7 mouse cellular contexts compared by ENCODE assay signal in the genomic region with DNA sequence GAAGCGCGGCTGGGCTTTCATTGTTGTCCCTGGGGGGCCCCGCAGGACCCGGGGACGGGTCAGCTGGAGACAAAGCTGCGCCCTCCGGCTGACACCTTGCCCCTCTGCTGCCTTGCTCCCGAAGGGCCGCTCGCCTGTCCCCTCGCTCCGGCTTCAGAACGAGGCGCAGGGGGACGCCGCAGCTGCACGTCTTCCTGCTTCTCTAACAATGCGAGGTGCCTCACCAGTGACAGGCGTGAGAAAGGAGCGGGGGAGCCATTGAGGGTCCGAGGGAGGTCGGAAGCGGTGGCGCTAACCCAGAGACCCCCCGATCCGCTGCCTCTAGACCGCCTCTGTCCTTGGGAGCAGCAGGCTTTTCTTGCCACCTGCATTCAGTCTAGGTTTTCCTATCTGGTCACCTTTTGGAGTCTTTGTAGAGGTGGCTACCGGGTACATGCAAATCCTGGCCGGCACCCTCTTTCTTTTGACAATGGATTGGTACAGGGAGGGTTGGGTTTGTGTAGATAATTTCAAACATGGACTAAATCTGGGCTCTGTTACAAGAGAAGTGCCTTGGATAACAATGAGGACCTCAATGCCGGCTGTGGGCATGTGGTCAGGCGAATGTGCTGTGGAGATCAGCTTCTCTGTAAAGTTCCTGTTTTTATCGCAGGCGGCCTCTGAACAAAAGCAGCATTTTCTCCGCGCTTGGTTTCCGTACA. TPM values are rescaled to one million over a fixed set of nuclear protein-coding genes. Genes with fewer than 3 reads are reported as not detected.
DNase-seq lines count a peak whose midpoint lies in the region; ATAC-seq lines count a peak whose summit lies in the region.

No protein-coding gene starts in this region.

- no peaks in the 10 kb centered on the region for H3K9me3 ChIP-seq in forebrain, embryonic 13.5 days (replicated peaks)
- no peaks in the 10 kb centered on the region for H3K9me3 ChIP-seq in hindbrain, embryonic 10.5 days

- peak overlapping the region; percentile 73 for H3K4me2 ChIP-seq in forebrain, embryonic 13.5 days

- peak overlapping the region; percentile 98 for H3K27ac ChIP-seq in forebrain, embryonic 13.5 days
- peak overlapping the region; percentile 99 for H3K27ac ChIP-seq in hindbrain, embryonic 10.5 days

- peak; percentile 71 for DNase-seq in MN1 (ENCODE audit: low spot score)
- DNase-seq in c-Kit-positive CD71-positive TER-119-positive erythroid progenitor cells, embryonic 14.5 days (ENCODE audit: low spot score), result peak; percentile 31
- DNase-seq in hindbrain, embryonic 10.5 days (ENCODE audit: low spot score), result peak; percentile 85
- peak; percentile 47 to 51 for DNase-seq in layer of hippocampus, postnatal 14 days (ENCODE audit: low spot score in 2 of 2)
- DNase-seq in lung, postnatal 25 days (ENCODE audit: low spot score), result peak; percentile 45
- DNase-seq in retina, postnatal 1 day, result peak; percentile 83

- no peaks in the 10 kb centered on the region for H3K36me3 ChIP-seq in forebrain, embryonic 13.5 days (ENCODE audit: poor library complexity, severe bottlenecking)
- H3K36me3 ChIP-seq in hindbrain, embryonic 10.5 days, result peaks cover 8% of the 10 kb centered on the region; the same call in 1 of the 2 replicates

- peak overlapping the region; percentile 86 for H3K9ac ChIP-seq in forebrain, embryonic 13.5 days

- ATAC-seq in forebrain, embryonic 13.5 days, result peak; percentile 70

- H3K4me3 ChIP-seq in forebrain, embryonic 13.5 days, result peak overlapping the region; percentile 65
- peak overlapping the region; percentile 91 for H3K4me3 ChIP-seq in hindbrain, embryonic 10.5 days

- no peaks in the 10 kb centered on the region for H3K27me3 ChIP-seq in forebrain, embryonic 13.5 days
- H3K27me3 ChIP-seq in hindbrain, embryonic 10.5 days (ENCODE audit: insufficient read depth, poor library complexity, severe bottlenecking), result peaks cover 8% of the 10 kb centered on the region; the same call in 1 of the 2 replicates

- peaks cover 27% of the 10 kb centered on the region for H3K4me1 ChIP-seq in forebrain, embryonic 13.5 days
- peaks cover 34% of the 10 kb centered on the region for H3K4me1 ChIP-seq in hindbrain, embryonic 10.5 days (replicated peaks)

- under 1% methylated on average over 36 of the region's 36 CpGs for WGBS in forebrain, embryonic 13.5 days
- 0% methylated on average over 36 of the region's 36 CpGs for WGBS in hindbrain, embryonic 10.5 days

RNA-seq across cellular contexts. Expression of gene Dip2b, which starts 0.7 kb away (rescaled TPM):
- 18.8 and 20.3 TPM in 2 replicates for polyA plus RNA-seq in forebrain, embryonic 13.5 days (2015; fragmentation: Nextera tagmentation; extraction: Ambion mirVana)
- 17.6 and 18.9 TPM in 2 replicates for polyA plus RNA-seq in hindbrain, embryonic 10.5 days (2016; fragmentation: Nextera tagmentation; extraction: Ambion mirVana)
- 10 to 100 TPM; 53.8 to 54.2 TPM for total RNA-seq in layer of hippocampus, postnatal 14 days (2021)

Comparison
In these comparisons a context has a peak if more than half of its experiments do, and no peak if none do; other contexts are left out.
1. Peak in every context shown above with its lines: DNase-seq, ATAC-seq, H3K4me3 ChIP-seq and H3K27ac ChIP-seq.
2. DNase-seq: peak in every context shown above with its lines; median percentile 85 in hindbrain, embryonic 10.5 days; 83 in retina, postnatal 1 day; 71 in MN1; 49 in layer of hippocampus, postnatal 14 days; 45 in lung, postnatal 25 days; 31 in c-Kit-positive CD71-positive TER-119-positive erythroid progenitor cells, embryonic 14.5 days.